Mouse (Mus musculus) hindbrain, embryonic 14.5 days (tissue): Measurements from ENCODE around the gene Jagn1. TPM values are rescaled to one million over a fixed set of nuclear protein-coding genes. Genes with fewer than 3 reads are reported as not detected.

Experiments used
- ATAC-seq: fragments of 200-750 bp; cut with Nextera tagmentation; 2 replicates; pipeline ENCODE4 v1.8.0; 2017; ENCODE audit warnings: moderate number of reproducible peaks, mild to moderate bottlenecking, moderate TSS enrichment, moderate library complexity; ENCODE audit not compliant: low FRiP score
- DNase-seq: peaks from one replicate; pipeline ENCODE4 v3.0.0-alpha.2; 2015; ENCODE audit warnings: low spot score
- H3K27ac ChIP-seq: fragments of 300-500 bp; sonication (generic); 2 replicates; pipeline ENCODE4 v1.5.1; 2014; ENCODE audit warnings: mild to moderate bottlenecking, moderate library complexity
- H3K27me3 ChIP-seq: fragments of 300-500 bp; sonication (generic); 2 replicates; pipeline ENCODE4 v1.6.1; 2014; ENCODE audit warnings: mild to moderate bottlenecking, low read length, mixed read lengths; ENCODE audit not compliant: control insufficient read depth, insufficient read depth
- H3K36me3 ChIP-seq: fragments of 300-500 bp; sonication (generic); replicated peaks from 2 replicates; pipeline ENCODE4 v1.6.1; 2014; ENCODE audit not compliant: control insufficient read depth, insufficient read depth
- H3K4me1 ChIP-seq: fragments of 300-500 bp; sonication (generic); replicated peaks from 2 replicates; pipeline ENCODE4 v1.6.1; 2014; ENCODE audit warnings: antibody characterized with exemption, low read length, mixed read lengths; ENCODE audit not compliant: control insufficient read depth, insufficient read depth
- H3K4me2 ChIP-seq: fragments of 300-500 bp; sonication (generic); replicated peaks from 2 replicates; pipeline ENCODE4 v1.6.1; 2014; ENCODE audit warnings: mild to moderate bottlenecking, moderate library complexity
- H3K4me3 ChIP-seq: fragments of 300-500 bp; sonication (generic); replicated peaks from 2 replicates; pipeline ENCODE4 v1.5.1; 2014; ENCODE audit warnings: mild to moderate bottlenecking, low read length
- H3K9ac ChIP-seq: fragments of 300-500 bp; sonication (generic); 2 replicates; pipeline ENCODE4 v1.6.1; 2014
- H3K9me3 ChIP-seq: fragments of 300-500 bp; sonication (generic); 2 replicates; pipeline ENCODE4 v1.6.1; 2016; ENCODE audit warnings: low read length; ENCODE audit not compliant: control insufficient read depth
- WGBS: fragments of 180-500 bp; shearing (Covaris S2); extraction: QIAGEN DNeasy Blood & Tissue Kit; methylation state at CpG from one replicate; pipeline ENCODE4 v1.1.7; 2014; 5-methylcytosine and 5-hydroxymethylcytosine counted together
- polyA plus RNA-seq: library from polyadenylated mRNA; unstranded; fragments of >200 nt; fragmentation: Nextera tagmentation; extraction: Ambion mirVana; gene quantifications from 2 replicates; pipeline ENCODE4 v1.2.1, GENCODE M21; 2014

The Jagn1 gene
- polyA plus RNA-seq = 87.9 and 88.5 TPM in 2 replicates

GRCm38 (mm10) chr6:113442442-113443090, at the start of gene Jagn1:
Jagn1 (plus strand) TSS chr6:113442569.
- peaks cover 12% of the 10 kb centered on the region for H3K4me1 ChIP-seq
- peak within 1 kb of the TSS; percentile 80 for H3K4me2 ChIP-seq
- H3K27me3 ChIP-seq = no peaks in the 10 kb centered on the region
- DNase-seq (peak; percentile 98), ATAC-seq (peak; percentile 92)
- H3K27ac ChIP-seq = peak within 1 kb of the TSS; percentile 63
- peak within 1 kb of the TSS; percentile 86 for H3K9ac ChIP-seq
- no peaks in the 10 kb centered on the region for H3K9me3 ChIP-seq
- WGBS = under 1% methylated on average over 45 of the region's 45 CpGs
- H3K4me3 ChIP-seq = peak within 1 kb of the TSS; percentile 75
- peaks cover 14% of the 10 kb centered on the region for H3K36me3 ChIP-seq

DNA sequence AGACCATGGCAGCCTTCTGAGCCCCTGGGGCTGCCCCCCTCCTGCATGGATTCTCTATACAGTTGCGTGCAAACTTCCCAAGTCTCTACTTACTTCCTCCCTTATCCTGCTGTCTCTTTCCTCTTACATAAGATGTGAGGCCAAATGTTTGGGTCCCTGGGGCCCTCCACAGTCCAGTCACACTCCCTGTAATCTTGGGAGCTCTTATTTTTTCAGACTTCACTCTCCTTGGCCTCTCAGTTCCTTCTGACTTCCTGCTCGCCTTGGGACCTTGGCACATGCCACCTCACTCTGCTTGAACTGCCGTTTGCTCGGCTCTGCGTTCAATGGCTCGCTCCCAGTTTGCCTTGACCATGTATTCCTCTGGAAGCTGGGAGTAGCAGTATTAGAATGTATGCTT, 48.4 kb upstream of the Jagn1 start:
- Histone ChIP-seq H3K4me3 (no peak overlapping the region), H3K4me1 (peaks cover 9% of the 10 kb centered on the region; the same call in 1 of the 2 replicates), H3K27me3 (no peaks in the 10 kb centered on the region), H3K9ac (no peak overlapping the region), H3K36me3 (peaks cover 38% of the 10 kb centered on the region), H3K9me3 (no peaks in the 10 kb centered on the region), H3K4me2 (no peak overlapping the region), H3K27ac (no peak overlapping the region)
- 87% methylated on average over 6 of the region's 6 CpGs for WGBS
- ATAC-seq (no peak), DNase-seq (no peak)

DNA sequence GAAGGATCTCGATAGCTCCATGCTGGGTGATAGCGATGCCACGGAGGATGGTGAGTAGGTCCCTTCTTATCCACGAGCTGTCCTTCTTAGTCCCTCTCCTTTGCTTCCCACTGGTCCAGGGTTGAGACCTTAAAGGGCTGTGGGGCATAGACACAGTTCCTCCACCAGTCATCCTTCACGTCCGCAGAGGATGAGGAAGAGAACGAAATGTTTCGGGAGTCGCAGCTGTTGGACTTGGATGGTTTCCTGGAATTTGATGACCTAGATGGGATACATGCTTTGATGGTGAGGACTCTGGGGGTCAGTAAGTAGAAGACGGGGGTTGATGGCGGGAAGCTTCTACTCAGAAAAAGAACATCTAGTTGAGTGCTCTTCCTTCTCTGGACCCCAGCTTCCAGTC, 47.6 kb upstream of the Jagn1 start:
- peaks cover 29% of the 10 kb centered on the region for H3K36me3 ChIP-seq
- no peak overlapping the region for H3K27ac ChIP-seq
- H3K9ac ChIP-seq = no peak overlapping the region
- no peak overlapping the region for H3K4me3 ChIP-seq
- H3K9me3 ChIP-seq = no peaks in the 10 kb centered on the region
- 95% methylated on average over 11 of the region's 11 CpGs for WGBS
- DNase-seq (no peak), ATAC-seq (no peak)
- H3K4me1 ChIP-seq = peaks cover 9% of the 10 kb centered on the region; the same call in 1 of the 2 replicates
- no peak overlapping the region for H3K4me2 ChIP-seq
- no peaks in the 10 kb centered on the region for H3K27me3 ChIP-seq

- H3K27me3 ChIP-seq = no peaks in the 10 kb centered on the region
- ATAC-seq = no peak
- H3K27ac ChIP-seq = no peak overlapping the region
- WGBS = 94% methylated on average over 6 of the region's 6 CpGs
- H3K9me3 ChIP-seq = no peaks in the 10 kb centered on the region
- DNase-seq = no peak
- peaks cover 22% of the 10 kb centered on the region for H3K36me3 ChIP-seq
- no peak overlapping the region for H3K4me2 ChIP-seq
- no peak overlapping the region for H3K9ac ChIP-seq
- peaks cover 9% of the 10 kb centered on the region; the same call in 1 of the 2 replicates for H3K4me1 ChIP-seq
- no peak overlapping the region for H3K4me3 ChIP-seq
Measured at GRCm38 (mm10) chr6:113395501-113395900, 46.9 kb upstream of the Jagn1 start.

GRCm38 (mm10) chr6:113396270-113397030, 45.9 kb upstream of the Jagn1 start:
- ATAC-seq (no peak), DNase-seq (no peak)
- Histone ChIP-seq H3K9me3 (no peaks in the 10 kb centered on the region), H3K36me3 (peaks cover 17% of the 10 kb centered on the region), H3K27ac (no peak overlapping the region), H3K27me3 (no peaks in the 10 kb centered on the region), H3K4me3 (no peak overlapping the region), H3K9ac (no peak overlapping the region), H3K4me1 (peaks cover 9% of the 10 kb centered on the region; the same call in 1 of the 2 replicates), H3K4me2 (no peak overlapping the region)
- 87% methylated on average over 10 of the region's 10 CpGs for WGBS

DNA sequence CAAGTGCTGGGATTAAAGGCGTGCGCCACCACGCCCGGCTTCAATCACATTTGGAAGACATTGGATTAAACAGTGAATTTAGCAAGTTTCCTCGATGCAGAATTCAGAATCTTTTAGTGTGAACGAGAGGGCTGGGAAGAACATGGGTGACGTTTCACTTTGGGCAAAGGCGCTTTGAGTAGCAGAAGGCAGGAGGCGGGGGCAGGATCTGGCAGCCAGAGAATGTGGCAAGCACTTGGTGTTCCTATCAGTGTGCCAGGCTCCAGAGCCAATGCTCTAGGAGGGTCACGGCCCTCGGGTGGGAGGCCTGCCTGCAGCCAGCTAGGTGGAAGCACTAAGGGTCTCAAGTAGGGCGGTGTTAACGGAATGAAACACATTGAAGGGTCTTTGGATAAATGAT, 40.3 kb upstream of the Jagn1 start:
- WGBS = 92% methylated on average over 13 of the region's 13 CpGs

GRCm38 (mm10) chr6:113404649-113405448, 37.5 kb upstream of the Jagn1 start:
- no peak overlapping the region for H3K27ac ChIP-seq
- H3K4me3 ChIP-seq = no peak overlapping the region
- peak; percentile 24; the same call in 1 of the 2 replicates for ATAC-seq
- 75% methylated on average over 12 of the region's 12 CpGs for WGBS
- no peak for DNase-seq
- no peak overlapping the region for H3K4me2 ChIP-seq
- no peak overlapping the region for H3K9ac ChIP-seq
- no peaks in the 10 kb centered on the region for H3K9me3 ChIP-seq
- H3K36me3 ChIP-seq = peaks cover 33% of the 10 kb centered on the region
- no peaks in the 10 kb centered on the region for H3K4me1 ChIP-seq
- H3K27me3 ChIP-seq = no peaks in the 10 kb centered on the region

More for the DNA sequence above, 40.3 kb upstream of the Jagn1 start:
- Histone ChIP-seq H3K36me3 (peaks cover 20% of the 10 kb centered on the region), H3K9ac (no peak overlapping the region), H3K27me3 (no peaks in the 10 kb centered on the region), H3K4me3 (no peak overlapping the region), H3K4me1 (no peaks in the 10 kb centered on the region), H3K27ac (no peak overlapping the region), H3K9me3 (no peaks in the 10 kb centered on the region), H3K4me2 (no peak overlapping the region)
- DNase-seq (no peak), ATAC-seq (no peak)

GRCm38 (mm10) chr6:113405483-113405882, 36.9 kb upstream of the Jagn1 start:
- 90% methylated on average over 6 of the region's 6 CpGs for WGBS
- Histone ChIP-seq H3K36me3 (peaks cover 33% of the 10 kb centered on the region), H3K9me3 (no peaks in the 10 kb centered on the region), H3K27ac (no peak overlapping the region), H3K4me2 (no peak overlapping the region), H3K27me3 (no peaks in the 10 kb centered on the region), H3K4me3 (no peak overlapping the region), H3K4me1 (no peaks in the 10 kb centered on the region), H3K9ac (no peak overlapping the region)
- DNase-seq (no peak), ATAC-seq (no peak)

DNA sequence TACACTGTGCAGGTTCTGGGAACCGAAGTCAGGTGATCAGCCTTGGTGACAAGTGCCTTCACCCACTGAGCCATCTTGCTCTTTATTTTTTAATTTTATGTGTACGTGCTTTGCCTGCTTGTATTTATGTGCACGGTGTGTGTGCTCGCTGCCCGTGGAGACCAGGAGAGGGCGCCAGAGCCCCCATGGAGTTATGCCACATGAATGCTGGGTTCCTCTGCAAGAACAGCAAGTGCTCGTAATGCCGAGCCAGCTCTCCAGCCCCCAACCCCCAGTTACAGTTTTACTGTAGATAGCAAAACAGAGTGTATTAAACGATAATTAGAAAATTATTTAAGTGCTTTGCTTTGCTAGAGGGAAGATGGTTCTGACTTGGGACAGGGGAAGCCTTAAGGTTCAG, 35.7 kb upstream of the Jagn1 start:
- Histone ChIP-seq H3K4me2 (no peak overlapping the region), H3K4me1 (no peaks in the 10 kb centered on the region), H3K9me3 (no peaks in the 10 kb centered on the region), H3K27ac (no peak overlapping the region), H3K36me3 (peaks cover 33% of the 10 kb centered on the region), H3K9ac (no peak overlapping the region), H3K4me3 (no peak overlapping the region), H3K27me3 (no peaks in the 10 kb centered on the region)
- DNase-seq (no peak), ATAC-seq (no peak)
- 84% methylated on average over 9 of the region's 9 CpGs for WGBS
